Mouse (Mus musculus): Measurements from ENCODE around the gene Bola1.
A peak's percentile ranks its signal among the peaks of the same experiment; 100 is the strongest.
"Not testable (repeated sequence)": the region's sequence is repeated elsewhere in the genome, so short reads cannot be mapped to it uniquely, and the experiment has no call there.

Bola1 gene

GRCm38 (mm10) chr3:96180727-96181477 lies 38.6 kb downstream of the Bola1 start, which contains the start of gene Sv2a:
TSS of gene Sv2a (plus strand) at chr3:96181151.
- DNase-seq (ENCODE audit: low spot score in 2 of 2): no peak

- no peak for DNase-seq (ENCODE audit: low spot score in 2 of 2)
Measured at GRCm38 (mm10) chr3:96179531-96179930, 40.0 kb downstream of the Bola1 start.

- DNase-seq (ENCODE audit: low spot score in 2 of 2): no peak
Measured at GRCm38 (mm10) chr3:96178902-96179301, 40.6 kb downstream of the Bola1 start.

GRCm38 (mm10) chr3:96178427-96178826 lies 41.1 kb downstream of the Bola1 start:
- no peak for DNase-seq (ENCODE audit: low spot score in 2 of 2)

- DNase-seq (ENCODE audit: low spot score in 2 of 2): no peak
Measured at GRCm38 (mm10) chr3:96175251-96175650, 44.3 kb downstream of the Bola1 start.

GRCm38 (mm10) chr3:96174042-96174441 lies 45.5 kb downstream of the Bola1 start:
- DNase-seq (ENCODE audit: low spot score in 2 of 2): not testable (repeated sequence)

- DNase-seq (ENCODE audit: low spot score in 2 of 2): no peak
Measured at GRCm38 (mm10) chr3:96173185-96173584, 46.3 kb downstream of the Bola1 start.

- DNase-seq (ENCODE audit: low spot score in 2 of 2): peak; percentile 62 to 70
Measured at GRCm38 (mm10) chr3:96172197-96173178, 47.0 kb downstream of the Bola1 start, which contains the start of gene Sf3b4. TSS of gene Sf3b4 (plus strand) at chr3:96172332.

GRCm38 (mm10) chr3:96171583-96172196 lies 47.8 kb downstream of the Bola1 start:
- no peak for DNase-seq (ENCODE audit: low spot score in 2 of 2)

- no peak for DNase-seq (ENCODE audit: low spot score in 2 of 2)
Measured at GRCm38 (mm10) chr3:96170976-96171545, 48.4 kb downstream of the Bola1 start.

GRCm38 (mm10) chr3:96170276-96170675 lies 49.2 kb downstream of the Bola1 start:
- DNase-seq (ENCODE audit: low spot score in 2 of 2): no peak

GRCm38 (mm10) chr3:96168466-96169158 lies 50.9 kb downstream of the Bola1 start:
- DNase-seq (ENCODE audit: low spot score in 2 of 2): no peak

GRCm38 (mm10) chr3:96163040-96163439 lies 56.5 kb downstream of the Bola1 start:
- DNase-seq (ENCODE audit: low spot score in 2 of 2): no peak

- no peak for DNase-seq (ENCODE audit: low spot score in 2 of 2)
Measured at GRCm38 (mm10) chr3:96161869-96162840, 57.4 kb downstream of the Bola1 start, which contains the start of gene Mtmr11. TSS of gene Mtmr11 (plus strand) at chr3:96162004.

GRCm38 (mm10) chr3:96160803-96161516 lies 58.5 kb downstream of the Bola1 start:
- DNase-seq (ENCODE audit: low spot score in 2 of 2): peak; percentile 36 to 49

- DNase-seq (ENCODE audit: low spot score in 2 of 2): no peak
Measured at GRCm38 (mm10) chr3:96160222-96160802, 59.2 kb downstream of the Bola1 start.

GRCm38 (mm10) chr3:96159820-96160219 lies 59.7 kb downstream of the Bola1 start:
- no peak for DNase-seq (ENCODE audit: low spot score in 2 of 2)

GRCm38 (mm10) chr3:96155501-96155900 lies 64.0 kb downstream of the Bola1 start:
- no peak for DNase-seq (ENCODE audit: low spot score in 2 of 2)

- DNase-seq (ENCODE audit: low spot score in 2 of 2): no peak
Measured at GRCm38 (mm10) chr3:96152611-96153010, 66.9 kb downstream of the Bola1 start.

Measured in frontal cortex, postnatal 25 days (tissue).